ENCODE assay signal across 8 mouse cellular contexts in genomic region chr11:58331149-58331495, GRCm38 (mm10). TPM values are rescaled to one million over a fixed set of nuclear protein-coding genes. Genes with fewer than 3 reads are reported as not detected.
DNase-seq lines count a peak whose midpoint lies in the region; ATAC-seq lines count a peak whose summit lies in the region.

No protein-coding gene starts in this region.

- H3K4me2 ChIP-seq in kidney, embryonic 15.5 days, result peak overlapping the region; percentile 78
- H3K4me2 ChIP-seq in hindbrain, embryonic 12.5 days (replicated peaks), result peak overlapping the region; percentile 92
- peak overlapping the region; percentile 95 for H3K4me2 ChIP-seq in midbrain, embryonic 14.5 days (ENCODE audit: low read length)

- peak overlapping the region; percentile 92 for H3K4me3 ChIP-seq in kidney, embryonic 15.5 days (replicated peaks)
- H3K4me3 ChIP-seq in hindbrain, embryonic 12.5 days, result peak overlapping the region; percentile 83
- H3K4me3 ChIP-seq in midbrain, embryonic 14.5 days (replicated peaks; ENCODE audit: low read depth, low read length), result peak overlapping the region; percentile 91

- peak; percentile 21; the same call in 1 of the 2 replicates for ATAC-seq in kidney, embryonic 15.5 days (replicated peaks; ENCODE audit: low FRiP score)
- no peak; the same call in 1 of the 2 replicates for ATAC-seq in hindbrain, embryonic 12.5 days (ENCODE audit: low FRiP score)
- ATAC-seq in midbrain, embryonic 14.5 days (ENCODE audit: low FRiP score, low TSS enrichment), result peak; percentile 7; the same call in 1 of the 2 replicates
- no peak for ATAC-seq in CD4-positive, CD25-positive, alpha-beta regulatory T cell, adult 4 months

- peaks cover 52% of the 10 kb centered on the region for H3K36me3 ChIP-seq in kidney, embryonic 15.5 days
- peaks cover 44% of the 10 kb centered on the region for H3K36me3 ChIP-seq in hindbrain, embryonic 12.5 days
- peaks cover 31% of the 10 kb centered on the region for H3K36me3 ChIP-seq in midbrain, embryonic 14.5 days (ENCODE audit: control insufficient read depth, insufficient read depth, low read length)

- H3K27me3 ChIP-seq in kidney, embryonic 15.5 days, result no peaks in the 10 kb centered on the region
- H3K27me3 ChIP-seq in hindbrain, embryonic 12.5 days, result no peaks in the 10 kb centered on the region
- H3K27me3 ChIP-seq in midbrain, embryonic 14.5 days (ENCODE audit: control insufficient read depth, insufficient read depth, low read length), result no peaks in the 10 kb centered on the region

- H3K27ac ChIP-seq in kidney, embryonic 15.5 days, result peak overlapping the region; percentile 86; the same call in 1 of the 2 replicates
- no peak overlapping the region for H3K27ac ChIP-seq in hindbrain, embryonic 12.5 days
- H3K27ac ChIP-seq in midbrain, embryonic 14.5 days (replicated peaks; ENCODE audit: low read depth, low read length), result no peak overlapping the region

- H3K9ac ChIP-seq in kidney, embryonic 15.5 days, result peak overlapping the region; percentile 94
- H3K9ac ChIP-seq in hindbrain, embryonic 12.5 days, result peak overlapping the region; percentile 90
- peak overlapping the region; percentile 86 for H3K9ac ChIP-seq in midbrain, embryonic 14.5 days (replicated peaks; ENCODE audit: low read length)

- H3K4me1 ChIP-seq in kidney, embryonic 15.5 days, result peaks cover 31% of the 10 kb centered on the region
- H3K4me1 ChIP-seq in hindbrain, embryonic 12.5 days, result peaks cover 32% of the 10 kb centered on the region
- H3K4me1 ChIP-seq in midbrain, embryonic 14.5 days (ENCODE audit: control insufficient read depth, insufficient read depth, low read length), result peaks cover 25% of the 10 kb centered on the region

- no peaks in the 10 kb centered on the region for H3K9me3 ChIP-seq in kidney, embryonic 15.5 days (replicated peaks)
- no peaks in the 10 kb centered on the region for H3K9me3 ChIP-seq in hindbrain, embryonic 12.5 days (replicated peaks)
- no peaks in the 10 kb centered on the region for H3K9me3 ChIP-seq in midbrain, embryonic 14.5 days (ENCODE audit: control insufficient read depth, low read length)

- DNase-seq in kidney, postnatal 4 days, result no peak
- DNase-seq in cerebellum, adult 9-11 months, result peak; percentile 75
- DNase-seq in midbrain, embryonic 14.5 days, result no peak
- DNase-seq in adipocyte (ENCODE audit: low spot score), result no peak
- no peak for DNase-seq in embryo, embryonic 10.5 days (ENCODE audit: low spot score)

- WGBS in kidney, embryonic 15.5 days, result 16% methylated on average over 10 of the region's 10 CpGs
- 20% methylated on average over 10 of the region's 10 CpGs for WGBS in hindbrain, embryonic 12.5 days
- WGBS in midbrain, embryonic 14.5 days, result 24% methylated on average over 10 of the region's 10 CpGs

RNA-seq across cellular contexts. Expression of gene Sh3bp5l, which starts 0.6 kb away (rescaled TPM):
- 34.2 and 37.0 TPM in 2 replicates for polyA plus RNA-seq in kidney, embryonic 15.5 days (2015; fragmentation: Nextera tagmentation; extraction: Ambion mirVana)
- 49.1 and 50.7 TPM in 2 replicates for polyA plus RNA-seq in hindbrain, embryonic 12.5 days (2016; fragmentation: Nextera tagmentation; extraction: Ambion mirVana)
- 39.6 and 40.7 TPM in 2 replicates for polyA plus RNA-seq in midbrain, embryonic 14.5 days (2014; fragmentation: Nextera tagmentation; extraction: Ambion mirVana)
- polyA plus RNA-seq in CD4-positive, CD25-positive, alpha-beta regulatory T cell, adult 4 months (2017; shearing (Covaris generic)), result 1 to 10 TPM; 5.3 to 6.3 TPM

RNA-seq across cellular contexts. Expression of gene Zfp672, which starts 1.0 kb away (rescaled TPM):
- 36.2 and 40.4 TPM in 2 replicates for polyA plus RNA-seq in kidney, embryonic 15.5 days (2015; fragmentation: Nextera tagmentation; extraction: Ambion mirVana)
- 34.1 and 39.4 TPM in 2 replicates for polyA plus RNA-seq in hindbrain, embryonic 12.5 days (2016; fragmentation: Nextera tagmentation; extraction: Ambion mirVana)
- 38.1 and 43.3 TPM in 2 replicates for polyA plus RNA-seq in midbrain, embryonic 14.5 days (2014; fragmentation: Nextera tagmentation; extraction: Ambion mirVana)
- 10 to 100 TPM; 37.0 to 46.8 TPM for polyA plus RNA-seq in CD4-positive, CD25-positive, alpha-beta regulatory T cell, adult 4 months (2017; shearing (Covaris generic))

RNA-seq across cellular contexts. Expression of gene Zfp692, which starts 24.3 kb away (rescaled TPM):
- polyA plus RNA-seq in kidney, embryonic 15.5 days (2015; fragmentation: Nextera tagmentation; extraction: Ambion mirVana), result 29.1 and 30.5 TPM in 2 replicates
- polyA plus RNA-seq in hindbrain, embryonic 12.5 days (2016; fragmentation: Nextera tagmentation; extraction: Ambion mirVana), result 24.1 and 24.5 TPM in 2 replicates
- polyA plus RNA-seq in midbrain, embryonic 14.5 days (2014; fragmentation: Nextera tagmentation; extraction: Ambion mirVana), result 14.2 and 24.9 TPM in 2 replicates
- 10 to 100 TPM; 10.7 TPM for polyA plus RNA-seq in CD4-positive, CD25-positive, alpha-beta regulatory T cell, adult 4 months (2017; shearing (Covaris generic))

RNA-seq across cellular contexts. Expression of gene Lypd8, which starts 47.7 kb away (rescaled TPM):
- 0.23 and 4.5 TPM in 2 replicates for polyA plus RNA-seq in kidney, embryonic 15.5 days (2015; fragmentation: Nextera tagmentation; extraction: Ambion mirVana)
- not detected in 2 replicates for polyA plus RNA-seq in hindbrain, embryonic 12.5 days (2016; fragmentation: Nextera tagmentation; extraction: Ambion mirVana)
- polyA plus RNA-seq in midbrain, embryonic 14.5 days (2014; fragmentation: Nextera tagmentation; extraction: Ambion mirVana), result not detected in 2 replicates
- polyA plus RNA-seq in CD4-positive, CD25-positive, alpha-beta regulatory T cell, adult 4 months (2017; shearing (Covaris generic)), result not detected

RNA-seq across cellular contexts. Expression of gene 4930438A08Rik, which starts 56.5 kb away (rescaled TPM):
- polyA plus RNA-seq in kidney, embryonic 15.5 days (2015; fragmentation: Nextera tagmentation; extraction: Ambion mirVana), result 0.18 TPM in 1 of 2 replicates, not detected in the other
- 0.17 TPM in 1 of 2 replicates, not detected in the other for polyA plus RNA-seq in hindbrain, embryonic 12.5 days (2016; fragmentation: Nextera tagmentation; extraction: Ambion mirVana)
- not detected in 2 replicates for polyA plus RNA-seq in midbrain, embryonic 14.5 days (2014; fragmentation: Nextera tagmentation; extraction: Ambion mirVana)
- polyA plus RNA-seq in CD4-positive, CD25-positive, alpha-beta regulatory T cell, adult 4 months (2017; shearing (Covaris generic)), result not detected

Comparison
In these comparisons a context has a peak if more than half of its experiments do, and no peak if none do; other contexts are left out.
1. ATAC-seq: peak in kidney, embryonic 15.5 days (single experiment) and midbrain, embryonic 14.5 days (single experiment); none in hindbrain, embryonic 12.5 days (single experiment) and CD4-positive, CD25-positive, alpha-beta regulatory T cell, adult 4 months (single experiment).
2. Peak in every context shown above with its lines, with median percentiles within 50 percentile points of each other: H3K4me2 ChIP-seq, H3K4me3 ChIP-seq and H3K9ac ChIP-seq.